Mouse (Mus musculus) layer of hippocampus, adult 2 months (tissue): ENCODE data around the gene Tom1l1. TPM values are rescaled to one million over a fixed set of nuclear protein-coding genes. Genes with fewer than 3 reads are reported as not detected.
A peak's percentile ranks its signal among the peaks of the same experiment; 100 is the strongest.

Source experiments
- DNase-seq, 2 experiments: peaks; one replicate each; pipeline ENCODE4 v3.0.0; 2022; ENCODE audit warnings: low spot score in 2 of 2
- H3K27ac ChIP-seq: fragments of 200-600 bp; 2 replicates; pipeline ENCODE4 v1.8.1; 2022
- H3K4me3 ChIP-seq: fragments of 200-600 bp; 2 replicates; pipeline ENCODE4 v1.8.1; 2022; ENCODE audit warnings: mild to moderate bottlenecking
- CTCF ChIP-seq: fragments of 200-600 bp; conservative IDR thresholded peaks from 2 replicates; pipeline ENCODE4 v1.8.1; 2022; ENCODE audit warnings: antibody characterized with exemption, mild to moderate bottlenecking, moderate library complexity
- total RNA-seq, 2 experiments: library from RNA; stranded (reverse); gene quantifications; 2 replicates each; pipeline ENCODE4 v1.2.3; 2021

The Tom1l1 gene
- total RNA-seq, 2 experiments from 2014 or later: 23.0 to 28.3 TPM

- Histone ChIP-seq H3K4me3 (peak overlapping the region; percentile 85), H3K27ac (peak overlapping the region; percentile 85)
- no peak for TF ChIP-seq CTCF
- peak in 1 of 2 experiments; percentile 6 for DNase-seq
Measured at GRCm38 (mm10) chr11:90687040-90687439, 1.1 kb downstream of the Tom1l1 start.

GRCm38 (mm10) chr11:90686287-90687025 lies 1.7 kb downstream of the Tom1l1 start:
- no peak for DNase-seq
- no peak for TF ChIP-seq CTCF
- H3K4me3 ChIP-seq: peak overlapping the region; percentile 85
- H3K27ac ChIP-seq: 0 out of 2 replicates have a peak overlapping the region, but pooled peaks have one; percentile 85

GRCm38 (mm10) chr11:90685196-90685595 lies 3.0 kb downstream of the Tom1l1 start:
- no peak for DNase-seq
- no peak overlapping the region for H3K4me3 ChIP-seq
- peak overlapping the region; percentile 52; the same call in 1 of the 2 replicates for H3K27ac ChIP-seq
- TF ChIP-seq CTCF: no peak

- no peak for DNase-seq
- no peak for TF ChIP-seq CTCF
- H3K27ac ChIP-seq: peak overlapping the region; percentile 52; the same call in 1 of the 2 replicates
- no peak overlapping the region for H3K4me3 ChIP-seq
Measured at GRCm38 (mm10) chr11:90684765-90685164, 3.4 kb downstream of the Tom1l1 start.

- DNase-seq: no peak
- no peak overlapping the region for H3K4me3 ChIP-seq
- TF ChIP-seq CTCF: no peak
- no peak overlapping the region for H3K27ac ChIP-seq
Measured at GRCm38 (mm10) chr11:90681171-90681570, 7.0 kb downstream of the Tom1l1 start.

- peak overlapping the region; percentile 46; the same call in 1 of the 2 replicates for H3K27ac ChIP-seq
- no peak for DNase-seq
- H3K4me3 ChIP-seq: no peak overlapping the region
- TF ChIP-seq CTCF: no peak
Measured at GRCm38 (mm10) chr11:90678582-90678981, 9.6 kb downstream of the Tom1l1 start.

- H3K4me3 ChIP-seq: no peak overlapping the region
- peak in 1 of 2 experiments; percentile 13 for DNase-seq
- H3K27ac ChIP-seq: no peak overlapping the region; the same call in 1 of the 2 replicates
- no peak for TF ChIP-seq CTCF
Measured at GRCm38 (mm10) chr11:90677771-90678288, 10.3 kb downstream of the Tom1l1 start.

- no peak overlapping the region for H3K4me3 ChIP-seq
- no peak for DNase-seq
- H3K27ac ChIP-seq: no peak overlapping the region
- TF ChIP-seq CTCF: no peak
Measured at GRCm38 (mm10) chr11:90677027-90677426, 11.1 kb downstream of the Tom1l1 start.

GRCm38 (mm10) chr11:90675479-90676110 lies 12.6 kb downstream of the Tom1l1 start:
- Histone ChIP-seq H3K4me3 (no peak overlapping the region), H3K27ac (no peak overlapping the region)
- DNase-seq: no peak
- TF ChIP-seq CTCF: no peak

GRCm38 (mm10) chr11:90667325-90667724 lies 20.8 kb downstream of the Tom1l1 start:
- TF ChIP-seq CTCF: no peak
- no peak overlapping the region; the same call in 1 of the 2 replicates for H3K27ac ChIP-seq
- DNase-seq: no peak
- no peak overlapping the region for H3K4me3 ChIP-seq

GRCm38 (mm10) chr11:90666916-90667315 lies 21.2 kb downstream of the Tom1l1 start:
- TF ChIP-seq CTCF: no peak
- DNase-seq: no peak
- no peak overlapping the region for H3K4me3 ChIP-seq
- H3K27ac ChIP-seq: peak overlapping the region; percentile 78

GRCm38 (mm10) chr11:90666144-90666757 lies 21.9 kb downstream of the Tom1l1 start:
- no peak for DNase-seq
- Histone ChIP-seq H3K4me3 (no peak overlapping the region), H3K27ac (peak overlapping the region; percentile 78)
- no peak for TF ChIP-seq CTCF

- peak; percentile 46 to 69 for DNase-seq
- Histone ChIP-seq H3K27ac (peak overlapping the region; percentile 78), H3K4me3 (no peak overlapping the region)
- TF ChIP-seq CTCF: no peak
Measured at GRCm38 (mm10) chr11:90665161-90665560, 23.0 kb downstream of the Tom1l1 start.
